Mouse (Mus musculus): ENCODE results near the gene Olfr267.

GRCm38 (mm10) chr4:58832908-58833307 lies 45.4 kb upstream of the Olfr267 start:
- no peak for TF ChIP-seq CTCF (IDR thresholded peaks at IDR 0.05; ENCODE audit: extremely low read depth, insufficient read depth, insufficient read length, insufficient replicate concordance)
- no peak for TF ChIP-seq POLR2A (IDR thresholded peaks at IDR 0.05; ENCODE audit: low read depth, low read length)

Data from spleen, adult 2 months (tissue).